Mouse (Mus musculus): ENCODE results near the gene Veph1. TPM values are rescaled to one million over a fixed set of nuclear protein-coding genes. Genes with fewer than 3 reads are reported as not detected.

Gene Veph1
- polyA plus RNA-seq, 1 experiment from 2014 or later: 10.5 TPM

- Histone ChIP-seq H3K27ac (replicated peaks) (no peak overlapping the region), H3K4me1 (no peaks in the 10 kb centered on the region), H3K27me3 (ENCODE audit: low read depth, poor library complexity, severe bottlenecking) (no peaks in the 10 kb centered on the region), H3K4me3 (no peak overlapping the region), H3K36me3 (no peaks in the 10 kb centered on the region), H3K9me3 (replicated peaks) (no peaks in the 10 kb centered on the region)
- 66% methylated on average over 4 of the region's 4 CpGs for WGBS
- no peak for DNase-seq (ENCODE audit: low spot score)
Measured at GRCm38 (mm10) chr3:66080631-66081362, 215.8 kb downstream of the Veph1 start.

- no peaks in the 10 kb centered on the region for H3K4me1 ChIP-seq
- DNase-seq (ENCODE audit: low spot score): no peak
- no peak overlapping the region for H3K27ac ChIP-seq (replicated peaks)
- no peaks in the 10 kb centered on the region for H3K9me3 ChIP-seq (replicated peaks)
- WGBS: 86% methylated on average over 4 of the region's 4 CpGs
- H3K36me3 ChIP-seq: no peaks in the 10 kb centered on the region
- H3K4me3 ChIP-seq: no peak overlapping the region
- no peaks in the 10 kb centered on the region for H3K27me3 ChIP-seq (ENCODE audit: low read depth, poor library complexity, severe bottlenecking)
Measured at GRCm38 (mm10) chr3:66079886-66080285, 216.8 kb downstream of the Veph1 start.

GRCm38 (mm10) chr3:66078898-66079537 is 217.6 kb downstream of the Veph1 start:
- no peaks in the 10 kb centered on the region for H3K27me3 ChIP-seq (ENCODE audit: low read depth, poor library complexity, severe bottlenecking)
- H3K27ac ChIP-seq (replicated peaks): no peak overlapping the region
- H3K4me1 ChIP-seq: no peaks in the 10 kb centered on the region
- H3K9me3 ChIP-seq (replicated peaks): no peaks in the 10 kb centered on the region
- H3K36me3 ChIP-seq: no peaks in the 10 kb centered on the region
- DNase-seq (ENCODE audit: low spot score): no peak
- no peak overlapping the region for H3K4me3 ChIP-seq
- WGBS: 79% methylated on average over 6 of the region's 6 CpGs

GRCm38 (mm10) chr3:66078026-66078721 is 218.5 kb downstream of the Veph1 start:
- H3K9me3 ChIP-seq (replicated peaks): no peaks in the 10 kb centered on the region
- no peak overlapping the region for H3K4me3 ChIP-seq
- H3K4me1 ChIP-seq: no peaks in the 10 kb centered on the region
- no peaks in the 10 kb centered on the region for H3K27me3 ChIP-seq (ENCODE audit: low read depth, poor library complexity, severe bottlenecking)
- no peak for DNase-seq (ENCODE audit: low spot score)
- H3K36me3 ChIP-seq: no peaks in the 10 kb centered on the region
- H3K27ac ChIP-seq (replicated peaks): no peak overlapping the region
- 87% methylated on average over 23 of the region's 23 CpGs for WGBS

- Histone ChIP-seq H3K4me1 (no peaks in the 10 kb centered on the region), H3K36me3 (no peaks in the 10 kb centered on the region), H3K9me3 (replicated peaks) (no peaks in the 10 kb centered on the region), H3K4me3 (no peak overlapping the region), H3K27me3 (ENCODE audit: low read depth, poor library complexity, severe bottlenecking) (no peaks in the 10 kb centered on the region), H3K27ac (replicated peaks) (no peak overlapping the region)
- no peak for DNase-seq (ENCODE audit: low spot score)
- WGBS: 98% methylated on average over 1 of the region's 1 CpGs
Measured at GRCm38 (mm10) chr3:66070274-66070673, 226.4 kb downstream of the Veph1 start.

- no peak for DNase-seq (ENCODE audit: low spot score)
- Histone ChIP-seq H3K27me3 (ENCODE audit: low read depth, poor library complexity, severe bottlenecking) (no peaks in the 10 kb centered on the region), H3K27ac (replicated peaks) (no peak overlapping the region), H3K4me1 (no peaks in the 10 kb centered on the region), H3K36me3 (no peaks in the 10 kb centered on the region), H3K4me3 (no peak overlapping the region), H3K9me3 (replicated peaks) (no peaks in the 10 kb centered on the region)
- 49% methylated on average over 6 of the region's 6 CpGs for WGBS
Measured at GRCm38 (mm10) chr3:66063881-66064280, 232.8 kb downstream of the Veph1 start.

- H3K4me1 ChIP-seq: no peaks in the 10 kb centered on the region
- H3K27ac ChIP-seq (replicated peaks): no peak overlapping the region
- 92% methylated on average over 16 of the region's 16 CpGs for WGBS
- no peak overlapping the region for H3K4me3 ChIP-seq
- H3K27me3 ChIP-seq (ENCODE audit: low read depth, poor library complexity, severe bottlenecking): peaks cover 19% of the 10 kb centered on the region
- no peaks in the 10 kb centered on the region for H3K9me3 ChIP-seq (replicated peaks)
- no peaks in the 10 kb centered on the region for H3K36me3 ChIP-seq
- DNase-seq (ENCODE audit: low spot score): no peak
Measured at GRCm38 (mm10) chr3:66056912-66057311, 239.7 kb downstream of the Veph1 start.

GRCm38 (mm10) chr3:66055652-66056051 is 241.0 kb downstream of the Veph1 start:
- DNase-seq (ENCODE audit: low spot score): no peak
- 97% methylated on average over 7 of the region's 7 CpGs for WGBS
- Histone ChIP-seq H3K4me1 (peaks cover 3% of the 10 kb centered on the region; the same call in 1 of the 2 replicates), H3K9me3 (replicated peaks) (no peaks in the 10 kb centered on the region), H3K36me3 (no peaks in the 10 kb centered on the region), H3K27ac (replicated peaks) (no peak overlapping the region), H3K4me3 (no peak overlapping the region), H3K27me3 (ENCODE audit: low read depth, poor library complexity, severe bottlenecking) (peaks cover 25% of the 10 kb centered on the region)

- H3K27ac ChIP-seq (replicated peaks): no peak overlapping the region
Measured at GRCm38 (mm10) chr3:66050092-66050886, 246.3 kb downstream of the Veph1 start.

DNA sequence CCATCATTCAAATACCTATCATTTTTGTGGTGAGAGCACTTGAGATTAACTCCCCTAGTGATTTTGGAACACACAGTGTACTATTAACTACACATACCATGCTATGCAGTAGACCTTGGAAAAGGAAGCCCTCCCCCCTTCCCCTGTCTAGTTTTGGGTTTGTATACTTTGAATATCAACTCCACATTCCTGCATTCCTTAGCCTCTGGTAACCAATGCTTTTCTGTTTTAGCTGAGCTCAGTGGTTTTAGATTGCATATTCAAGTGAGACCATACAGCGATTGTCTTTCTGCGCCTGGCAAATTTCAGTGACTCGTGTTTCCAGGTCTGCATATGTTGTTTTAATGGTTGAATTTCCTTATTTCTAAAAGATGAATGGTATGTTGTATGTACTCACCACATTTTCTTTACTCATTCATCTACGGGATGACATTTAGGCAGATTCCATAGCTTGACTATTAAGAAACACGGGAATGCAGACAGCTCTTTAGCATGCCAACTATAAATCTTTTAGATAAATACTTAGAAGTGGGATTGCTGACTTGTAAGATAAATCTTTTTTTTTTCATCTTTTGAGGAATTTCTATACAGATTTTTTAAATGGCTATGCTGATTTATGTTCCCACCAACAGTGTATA is 255.7 kb downstream of the Veph1 start:
- H3K4me1 ChIP-seq: no peaks in the 10 kb centered on the region
- no peak for DNase-seq (ENCODE audit: low spot score)
- H3K27ac ChIP-seq (replicated peaks): no peak overlapping the region
- no peaks in the 10 kb centered on the region for H3K9me3 ChIP-seq (replicated peaks)
- no peaks in the 10 kb centered on the region for H3K27me3 ChIP-seq (ENCODE audit: low read depth, poor library complexity, severe bottlenecking)
- H3K36me3 ChIP-seq: no peaks in the 10 kb centered on the region
- WGBS: 88% methylated on average over 5 of the region's 5 CpGs
- H3K4me3 ChIP-seq: no peak overlapping the region

More at GRCm38 (mm10) chr3:66050092-66050886, 246.3 kb downstream of the Veph1 start:
- Histone ChIP-seq H3K36me3 (no peaks in the 10 kb centered on the region), H3K4me1 (peaks cover 7% of the 10 kb centered on the region), H3K4me3 (no peak overlapping the region), H3K9me3 (replicated peaks) (no peaks in the 10 kb centered on the region), H3K27me3 (ENCODE audit: low read depth, poor library complexity, severe bottlenecking) (peaks cover 40% of the 10 kb centered on the region)
- WGBS: 70% methylated on average over 10 of the region's 10 CpGs
- DNase-seq (ENCODE audit: low spot score): no peak

- no peaks in the 10 kb centered on the region for H3K4me1 ChIP-seq
- no peaks in the 10 kb centered on the region for H3K36me3 ChIP-seq
- H3K27me3 ChIP-seq (ENCODE audit: low read depth, poor library complexity, severe bottlenecking): no peaks in the 10 kb centered on the region
- 90% methylated on average over 5 of the region's 5 CpGs for WGBS
- H3K4me3 ChIP-seq: no peak overlapping the region
- DNase-seq (ENCODE audit: low spot score): no peak
- no peak overlapping the region for H3K27ac ChIP-seq (replicated peaks)
- 0 out of 2 replicates have a peak, but pooled peaks cover 2% of the 10 kb centered on the region for H3K9me3 ChIP-seq (replicated peaks)
Measured at GRCm38 (mm10) chr3:66035226-66035625, 261.4 kb downstream of the Veph1 start.

DNA sequence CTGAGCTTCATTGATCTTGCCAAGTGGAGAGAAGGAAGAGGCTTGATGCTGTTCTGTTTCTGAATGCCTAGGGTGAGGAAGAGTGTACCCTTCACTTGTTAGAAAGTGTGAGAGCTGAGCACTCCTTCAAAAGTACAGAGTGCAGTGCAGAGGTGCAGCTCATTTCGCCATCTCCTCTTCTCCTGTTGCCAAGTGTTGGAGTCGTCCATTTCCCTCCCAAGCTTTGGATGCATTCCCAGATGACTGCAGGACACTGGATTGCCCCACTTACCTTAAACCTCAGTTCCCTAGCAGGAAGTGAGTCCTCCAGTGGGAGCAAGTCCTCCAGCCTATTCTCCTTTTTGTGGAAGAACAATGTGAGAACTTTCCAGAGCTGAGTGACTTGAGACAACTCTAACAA is 263.3 kb downstream of the Veph1 start:
- WGBS: 94% methylated on average over 2 of the region's 2 CpGs
- H3K4me3 ChIP-seq: no peak overlapping the region
- DNase-seq (ENCODE audit: low spot score): no peak
- H3K27ac ChIP-seq (replicated peaks): no peak overlapping the region
- H3K27me3 ChIP-seq (ENCODE audit: low read depth, poor library complexity, severe bottlenecking): no peaks in the 10 kb centered on the region
- 0 out of 2 replicates have a peak, but pooled peaks cover 2% of the 10 kb centered on the region for H3K9me3 ChIP-seq (replicated peaks)
- H3K36me3 ChIP-seq: no peaks in the 10 kb centered on the region
- H3K4me1 ChIP-seq: no peaks in the 10 kb centered on the region
